Mouse (Mus musculus): ENCODE measurements around the gene Syde1.

GRCm38 (mm10) chr10:78540943-78541342, 50.8 kb downstream of the Syde1 start:
- TF ChIP-seq CTCF (conservative IDR thresholded peaks at IDR 0.05; ENCODE audit: insufficient read depth, insufficient read length, low read depth, low read length) (peak; percentile 65), POLR2A (IDR thresholded peaks at IDR 0.05; ENCODE audit: low read depth, low read length) (no peak)
